Mouse (Mus musculus) left cerebral cortex, adult 18-20 months (tissue): Measurements from ENCODE around the gene Gck. TPM values are rescaled to one million over a fixed set of nuclear protein-coding genes. Genes with fewer than 3 reads are reported as not detected.

Experiments used
- total RNA-seq, 2 experiments: library from RNA; stranded (reverse); gene quantifications; 2 replicates each; pipeline ENCODE4 v1.2.3; 2021

The Gck gene
- total RNA-seq, 2 experiments from 2014 or later, result 0.44 to 1.2 TPM

Other genes with a start within 250 kb of the Gck start
- 10 to 100 TPM; 65.5 to 65.9 TPM for gene Mrps24, start 234.4 kb downstream of the Gck start, total RNA-seq
- 10 to 100 TPM; 64.2 to 78.5 TPM for gene Urgcp, start 187.7 kb downstream of the Gck start, total RNA-seq
- gene Dbnl, start 161.6 kb downstream of the Gck start, total RNA-seq, result 10 to 100 TPM; 69.0 to 70.5 TPM
- gene Pgam2, start 146.3 kb downstream of the Gck start, total RNA-seq, result 1 to 10 TPM; 6.2 to 7.1 TPM
- gene Polm, start 112.1 kb downstream of the Gck start, total RNA-seq, result 10 to 100 TPM in 1 of 2 experiments, 1 to 10 TPM in 1; 8.2 to 11.4 TPM
- gene Aebp1, start 88.1 kb downstream of the Gck start, total RNA-seq, result 10 to 100 TPM; 21.4 to 23.5 TPM
- 10 to 100 TPM; 27.1 to 29.0 TPM for gene Pold2, start 71.8 kb downstream of the Gck start, total RNA-seq
- gene Myl7, start 51.3 kb downstream of the Gck start, total RNA-seq, result not detected
- 10 to 100 TPM; 78.9 to 79.3 TPM for gene Ykt6, start 5.6 kb upstream of the Gck start, total RNA-seq
- gene Camk2b, start 116.3 kb upstream of the Gck start, total RNA-seq, result 100 to 1,000 TPM; 618 to 648 TPM
- under 1 TPM; 0.28 to 0.30 TPM for gene A730071L15Rik, start 249.9 kb upstream of the Gck start, total RNA-seq